Mouse (Mus musculus): ENCODE results near the gene Ccdc57. TPM values are rescaled to one million over a fixed set of nuclear protein-coding genes. Genes with fewer than 3 reads are reported as not detected.

Ccdc57 gene
- polyA plus RNA-seq, 1 experiment: 34.6 TPM

GRCm38 (mm10) chr11:120829757-120830532 is 102.7 kb downstream of the Ccdc57 start:
- no peaks in the 10 kb centered on the region for H3K36me3 ChIP-seq (ENCODE audit: control insufficient read depth, insufficient read depth, low read length)
- no peaks in the 10 kb centered on the region for H3K27me3 ChIP-seq (ENCODE audit: control insufficient read depth, insufficient read depth, low read length)
- no peak overlapping the region for H3K27ac ChIP-seq (ENCODE audit: control insufficient read depth, insufficient read depth, low read depth, low read length)
- no peak for TF ChIP-seq CTCF (IDR thresholded peaks at IDR 0.05; ENCODE audit: control insufficient read depth, insufficient read depth, insufficient replicate concordance, low read depth, low read length)
- TF ChIP-seq POLR2A (IDR thresholded peaks at IDR 0.05; ENCODE audit: control insufficient read depth, low read depth, low read length): no peak
- H3K4me3 ChIP-seq (ENCODE audit: control insufficient read depth, low read depth, low read length): no peak overlapping the region
- peaks cover 6% of the 10 kb centered on the region; the same call in 1 of the 2 replicates for H3K4me1 ChIP-seq (ENCODE audit: control insufficient read depth, insufficient read depth, low read length)

GRCm38 (mm10) chr11:120828416-120828815 is 104.3 kb downstream of the Ccdc57 start:
- Histone ChIP-seq H3K4me1 (ENCODE audit: control insufficient read depth, insufficient read depth, low read length) (peaks cover 11% of the 10 kb centered on the region), H3K27me3 (ENCODE audit: control insufficient read depth, insufficient read depth, low read length) (no peaks in the 10 kb centered on the region), H3K27ac (ENCODE audit: control insufficient read depth, insufficient read depth, low read depth, low read length) (no peak overlapping the region), H3K4me3 (ENCODE audit: control insufficient read depth, low read depth, low read length) (no peak overlapping the region), H3K36me3 (ENCODE audit: control insufficient read depth, insufficient read depth, low read length) (no peaks in the 10 kb centered on the region)
- TF ChIP-seq CTCF (IDR thresholded peaks at IDR 0.05; ENCODE audit: control insufficient read depth, insufficient read depth, insufficient replicate concordance, low read depth, low read length) (no peak), POLR2A (IDR thresholded peaks at IDR 0.05; ENCODE audit: control insufficient read depth, low read depth, low read length) (no peak)

- Histone ChIP-seq H3K27me3 (ENCODE audit: control insufficient read depth, insufficient read depth, low read length) (no peaks in the 10 kb centered on the region), H3K4me3 (ENCODE audit: control insufficient read depth, low read depth, low read length) (no peak overlapping the region), H3K27ac (ENCODE audit: control insufficient read depth, insufficient read depth, low read depth, low read length) (no peak overlapping the region), H3K4me1 (ENCODE audit: control insufficient read depth, insufficient read depth, low read length) (peaks cover 18% of the 10 kb centered on the region), H3K36me3 (ENCODE audit: control insufficient read depth, insufficient read depth, low read length) (no peaks in the 10 kb centered on the region)
- TF ChIP-seq CTCF (IDR thresholded peaks at IDR 0.05; ENCODE audit: control insufficient read depth, insufficient read depth, insufficient replicate concordance, low read depth, low read length): no peak
- no peak for TF ChIP-seq POLR2A (IDR thresholded peaks at IDR 0.05; ENCODE audit: control insufficient read depth, low read depth, low read length)
These were observed 106.4 kb downstream of the Ccdc57 start for GRCm38 (mm10) chr11:120826016-120826953.

- Histone ChIP-seq H3K27me3 (ENCODE audit: control insufficient read depth, insufficient read depth, low read length) (no peaks in the 10 kb centered on the region), H3K27ac (ENCODE audit: control insufficient read depth, insufficient read depth, low read depth, low read length) (peak overlapping the region; percentile 97; the same call in 1 of the 2 replicates), H3K36me3 (ENCODE audit: control insufficient read depth, insufficient read depth, low read length) (no peaks in the 10 kb centered on the region), H3K4me3 (ENCODE audit: control insufficient read depth, low read depth, low read length) (peak overlapping the region; percentile 83), H3K4me1 (ENCODE audit: control insufficient read depth, insufficient read depth, low read length) (peaks cover 18% of the 10 kb centered on the region)
- TF ChIP-seq CTCF (IDR thresholded peaks at IDR 0.05; ENCODE audit: control insufficient read depth, insufficient read depth, insufficient replicate concordance, low read depth, low read length) (no peak), POLR2A (IDR thresholded peaks at IDR 0.05; ENCODE audit: control insufficient read depth, low read depth, low read length) (no peak)
These were observed 107.3 kb downstream of the Ccdc57 start for GRCm38 (mm10) chr11:120825289-120825863.

GRCm38 (mm10) chr11:120824787-120825288 is 107.8 kb downstream of the Ccdc57 start:
- Histone ChIP-seq H3K4me1 (ENCODE audit: control insufficient read depth, insufficient read depth, low read length) (peaks cover 18% of the 10 kb centered on the region), H3K4me3 (ENCODE audit: control insufficient read depth, low read depth, low read length) (peak overlapping the region; percentile 83), H3K36me3 (ENCODE audit: control insufficient read depth, insufficient read depth, low read length) (no peaks in the 10 kb centered on the region), H3K27me3 (ENCODE audit: control insufficient read depth, insufficient read depth, low read length) (no peaks in the 10 kb centered on the region), H3K27ac (ENCODE audit: control insufficient read depth, insufficient read depth, low read depth, low read length) (peak overlapping the region; percentile 97)
- TF ChIP-seq CTCF (IDR thresholded peaks at IDR 0.05; ENCODE audit: control insufficient read depth, insufficient read depth, insufficient replicate concordance, low read depth, low read length) (no peak), POLR2A (IDR thresholded peaks at IDR 0.05; ENCODE audit: control insufficient read depth, low read depth, low read length) (no peak)

- Histone ChIP-seq H3K4me3 (ENCODE audit: control insufficient read depth, low read depth, low read length) (peak within 1 kb of the TSS; percentile 83), H3K27me3 (ENCODE audit: control insufficient read depth, insufficient read depth, low read length) (no peaks in the 10 kb centered on the region), H3K4me1 (ENCODE audit: control insufficient read depth, insufficient read depth, low read length) (peaks cover 18% of the 10 kb centered on the region), H3K27ac (ENCODE audit: control insufficient read depth, insufficient read depth, low read depth, low read length) (peak within 1 kb of the TSS; percentile 97), H3K36me3 (ENCODE audit: control insufficient read depth, insufficient read depth, low read length) (no peaks in the 10 kb centered on the region)
- peak; percentile 88 for TF ChIP-seq POLR2A (IDR thresholded peaks at IDR 0.05; ENCODE audit: control insufficient read depth, low read depth, low read length)
- TF ChIP-seq CTCF (IDR thresholded peaks at IDR 0.05; ENCODE audit: control insufficient read depth, insufficient read depth, insufficient replicate concordance, low read depth, low read length): no peak
These were observed 108.5 kb downstream of the Ccdc57 start, which contains the start of gene Fasn for GRCm38 (mm10) chr11:120823956-120824786. Fasn (minus strand) TSS chr11:120824547.
